Mouse (Mus musculus) lung, postnatal 0 days (tissue): ENCODE measurements around the gene Smpd4.

Source experiments
- CTCF ChIP-seq: IDR thresholded peaks from 2 replicates; pipeline ENCODE4 v1.5.1; 2016; ENCODE audit warnings: antibody characterized with exemption, mild to moderate bottlenecking
- EP300 ChIP-seq: IDR thresholded peaks from 2 replicates; pipeline ENCODE4 v1.6.1; 2016; ENCODE audit warnings: antibody characterized with exemption, mild to moderate bottlenecking, control low read depth

GRCm38 (mm10) chr16:17621936-17622335 lies 2.8 kb downstream of the Smpd4 start:
- TF ChIP-seq CTCF (no peak), EP300 (no peak)
